Mouse (Mus musculus) liver, embryonic 15.5 days (tissue): Measurements from ENCODE around the gene Ccdc148. TPM values are rescaled to one million over a fixed set of nuclear protein-coding genes. Genes with fewer than 3 reads are reported as not detected.

Experiments
- ATAC-seq: fragments of 200-750 bp; cut with Nextera tagmentation; 2 replicates; pipeline ENCODE4 v1.8.0; 2017; ENCODE audit warnings: moderate number of reproducible peaks, mild to moderate bottlenecking, moderate library complexity; ENCODE audit not compliant: insufficient read depth
- H3K27ac ChIP-seq: fragments of 300-500 bp; sonication (generic); replicated peaks from 2 replicates; pipeline ENCODE4 v1.5.1; 2015; ENCODE audit warnings: mild to moderate bottlenecking, inconsistent platforms
- H3K27me3 ChIP-seq: fragments of 300-500 bp; sonication (generic); 2 replicates; pipeline ENCODE4 v1.6.1; 2015; ENCODE audit warnings: mild to moderate bottlenecking, inconsistent platforms
- H3K36me3 ChIP-seq: fragments of 300-500 bp; sonication (generic); replicated peaks from 2 replicates; pipeline ENCODE4 v1.6.1; 2015; ENCODE audit warnings: moderate library complexity, mild to moderate bottlenecking, inconsistent platforms
- H3K4me1 ChIP-seq: fragments of 300-500 bp; sonication (generic); replicated peaks from 2 replicates; pipeline ENCODE4 v1.6.1; 2015; ENCODE audit warnings: inconsistent platforms
- H3K4me2 ChIP-seq: fragments of 300-500 bp; sonication (generic); 2 replicates; pipeline ENCODE4 v1.6.1; 2015; ENCODE audit warnings: moderate library complexity, mild to moderate bottlenecking, inconsistent platforms
- H3K4me3 ChIP-seq: fragments of 300-500 bp; sonication (generic); replicated peaks from 2 replicates; pipeline ENCODE4 v1.5.1; 2015; ENCODE audit warnings: mild to moderate bottlenecking, inconsistent platforms
- H3K9ac ChIP-seq: fragments of 300-500 bp; sonication (generic); 2 replicates; pipeline ENCODE4 v1.6.1; 2015; ENCODE audit warnings: moderate library complexity, mild to moderate bottlenecking, inconsistent platforms
- H3K9me3 ChIP-seq: fragments of 300-500 bp; sonication (generic); replicated peaks from 2 replicates; pipeline ENCODE4 v1.6.1; 2016; ENCODE audit warnings: inconsistent platforms
- WGBS: fragments of 180-500 bp; shearing (Covaris S2); methylation state at CpG from one replicate; pipeline ENCODE4 v1.1.7; 2015; ENCODE audit warnings: mixed read lengths; ENCODE audit not compliant: insufficient replicate concordance; 5-methylcytosine and 5-hydroxymethylcytosine counted together
- polyA plus RNA-seq: library from polyadenylated mRNA; unstranded; fragments of >200 nt; fragmentation: Nextera tagmentation; extraction: Ambion mirVana; gene quantifications from 2 replicates; pipeline ENCODE4 v1.2.1, GENCODE M21; 2015

The Ccdc148 gene
- polyA plus RNA-seq, 1 experiment from 2014 or later = 0.38 TPM

DNA sequence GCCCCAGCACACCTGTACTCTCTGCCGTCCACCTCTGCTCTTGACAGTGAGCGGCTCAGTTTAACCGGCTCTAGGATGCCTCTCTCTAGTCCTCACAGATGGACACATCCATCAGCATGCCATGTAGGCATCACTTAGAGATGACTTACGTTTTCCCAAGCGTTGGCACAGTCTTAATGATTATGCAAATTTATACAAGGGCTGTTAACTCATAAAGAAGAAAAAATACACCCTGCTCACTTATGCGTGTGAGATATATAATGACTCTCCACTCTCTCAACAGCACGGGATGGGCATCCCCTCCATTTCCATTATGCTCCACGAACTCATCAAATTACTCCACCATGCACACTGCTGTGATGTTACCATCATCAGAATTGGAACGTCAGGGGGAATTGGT is 386.6 kb downstream of the Ccdc148 start:
- 64% methylated on average over 9 of the region's 9 CpGs for WGBS
- no peaks in the 10 kb centered on the region for H3K36me3 ChIP-seq
- ATAC-seq = no peak
- no peaks in the 10 kb centered on the region for H3K9me3 ChIP-seq
- no peaks in the 10 kb centered on the region for H3K27me3 ChIP-seq
- H3K27ac ChIP-seq = no peak overlapping the region
- no peaks in the 10 kb centered on the region for H3K4me1 ChIP-seq
- no peak overlapping the region for H3K9ac ChIP-seq
- no peak overlapping the region for H3K4me2 ChIP-seq
- no peak overlapping the region for H3K4me3 ChIP-seq

Other genes with a start within 250 kb of the Ccdc148 start
- gene Pkp4, start 167 bp upstream of the Ccdc148 start, polyA plus RNA-seq = 4.4 and 5.6 TPM in 2 replicates